Mouse (Mus musculus): Measurements from ENCODE around the gene Lef1. TPM values are rescaled to one million over a fixed set of nuclear protein-coding genes. Genes with fewer than 3 reads are reported as not detected.

Lef1 gene
- polyA plus RNA-seq, 1 experiment from 2014 or later, result 60.8 TPM

DNA sequence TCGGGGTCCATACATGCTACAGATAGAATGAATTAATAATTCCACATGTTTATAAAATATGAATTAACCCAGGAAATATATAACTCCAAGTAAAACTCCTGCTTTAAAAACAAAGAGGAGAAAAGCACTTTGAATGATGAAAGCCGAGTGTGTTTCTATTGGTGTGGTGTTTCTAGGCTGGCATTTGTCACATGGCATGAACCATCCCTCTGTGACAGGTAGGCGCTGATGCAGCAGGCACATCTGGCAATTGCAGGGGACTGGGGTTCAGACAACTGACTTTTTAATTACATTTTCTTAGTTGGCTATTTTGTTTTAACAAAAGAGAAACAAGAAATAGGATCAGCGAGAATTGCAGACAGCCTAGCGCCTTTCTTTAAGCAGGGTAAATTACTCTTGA is 31.6 kb upstream of the Lef1 start:
- 51% methylated on average over 5 of the region's 5 CpGs for WGBS
- Histone ChIP-seq H3K27ac (replicated peaks; ENCODE audit: low read depth, low read length) (no peak overlapping the region), H3K36me3 (ENCODE audit: control insufficient read depth, insufficient read depth, low read length) (no peaks in the 10 kb centered on the region), H3K4me3 (ENCODE audit: low read depth, low read length) (no peak overlapping the region), H3K27me3 (ENCODE audit: control insufficient read depth, insufficient read depth, low read length) (no peaks in the 10 kb centered on the region), H3K9me3 (ENCODE audit: control insufficient read depth, low read length) (no peaks in the 10 kb centered on the region), H3K4me1 (ENCODE audit: control insufficient read depth, insufficient read depth, low read length) (0 out of 2 replicates have a peak, but pooled peaks cover 2% of the 10 kb centered on the region), H3K9ac (ENCODE audit: low read length) (no peak overlapping the region), H3K4me2 (ENCODE audit: low read depth, severe bottlenecking) (no peak overlapping the region)
- ATAC-seq (ENCODE audit: insufficient number of reproducible peaks, low FRiP score, low TSS enrichment, low read depth), result no peak
- DNase-seq (ENCODE audit: low spot score), result no peak

DNA sequence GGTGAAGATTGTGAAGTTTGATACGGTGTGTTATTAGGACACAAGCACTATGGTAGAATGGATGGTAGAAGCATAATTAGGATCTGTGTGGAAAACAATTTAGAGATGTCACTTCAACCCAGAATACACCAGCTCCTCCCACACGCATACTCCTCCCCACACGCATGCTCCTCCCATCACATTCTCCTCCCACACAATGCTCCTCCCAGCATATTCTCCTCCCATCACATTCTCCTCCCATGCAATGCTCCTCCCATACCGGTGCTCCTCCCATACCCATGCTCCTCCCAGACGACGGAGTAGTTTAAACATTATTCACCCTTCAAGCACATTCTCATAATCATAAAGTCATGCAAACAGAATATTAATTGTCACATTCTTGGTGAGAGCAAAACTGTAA is 26.5 kb upstream of the Lef1 start:
- H3K4me2 ChIP-seq (ENCODE audit: low read depth, severe bottlenecking), result no peak overlapping the region
- no peak for DNase-seq (ENCODE audit: low spot score)
- no peak overlapping the region for H3K4me3 ChIP-seq (ENCODE audit: low read depth, low read length)
- WGBS, result 64% methylated on average over 6 of the region's 6 CpGs
- no peak overlapping the region for H3K9ac ChIP-seq (ENCODE audit: low read length)
- ATAC-seq (ENCODE audit: insufficient number of reproducible peaks, low FRiP score, low TSS enrichment, low read depth), result no peak
- H3K27me3 ChIP-seq (ENCODE audit: control insufficient read depth, insufficient read depth, low read length), result no peaks in the 10 kb centered on the region
- no peaks in the 10 kb centered on the region for H3K9me3 ChIP-seq (ENCODE audit: control insufficient read depth, low read length)
- no peaks in the 10 kb centered on the region for H3K36me3 ChIP-seq (ENCODE audit: control insufficient read depth, insufficient read depth, low read length)
- 0 out of 2 replicates have a peak, but pooled peaks cover 2% of the 10 kb centered on the region for H3K4me1 ChIP-seq (ENCODE audit: control insufficient read depth, insufficient read depth, low read length)
- no peak overlapping the region for H3K27ac ChIP-seq (replicated peaks; ENCODE audit: low read depth, low read length)

DNA sequence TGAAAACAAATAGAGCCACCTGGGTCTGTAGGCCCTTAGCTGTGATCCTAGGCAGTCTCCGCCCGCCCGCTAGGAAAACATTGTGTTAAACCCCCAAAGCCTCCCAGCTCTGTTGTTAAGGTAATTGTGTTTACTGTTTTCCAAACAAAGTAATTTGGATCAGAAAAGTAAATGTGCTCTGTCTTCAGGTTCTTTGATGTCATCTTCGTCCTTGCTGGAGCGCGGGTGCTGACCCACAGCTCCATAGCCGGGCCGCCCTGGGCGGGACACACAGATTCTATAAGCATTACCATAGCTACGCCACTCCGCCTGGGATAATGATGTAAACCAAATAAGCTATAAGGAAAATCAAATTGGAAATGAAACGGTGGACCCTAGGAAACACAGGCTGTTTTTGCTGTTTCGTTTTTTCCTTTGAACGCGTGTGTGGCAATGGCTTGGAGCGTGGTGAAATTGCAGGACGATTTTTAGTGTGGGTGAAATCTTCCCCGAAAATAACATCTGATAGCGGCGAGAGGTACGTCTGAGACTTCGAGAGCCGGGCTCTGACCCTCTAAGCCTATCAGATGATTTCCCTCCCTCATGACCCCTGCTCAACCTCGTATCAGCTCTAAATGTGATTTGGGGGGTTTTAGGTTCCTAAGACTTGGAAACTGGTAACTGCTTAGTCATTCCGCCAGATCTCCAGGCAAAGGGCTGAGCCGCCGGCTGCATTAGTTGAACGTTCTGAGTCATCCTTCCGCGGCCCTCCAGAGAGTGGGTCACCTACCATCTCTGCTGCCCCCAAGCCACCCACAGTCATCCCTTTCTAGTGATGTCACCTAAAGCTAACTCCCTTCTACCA is 25.3 kb upstream of the Lef1 start:
- peak overlapping the region; percentile 39 for H3K4me2 ChIP-seq (ENCODE audit: low read depth, severe bottlenecking)
- H3K4me3 ChIP-seq (ENCODE audit: low read depth, low read length), result peak overlapping the region; percentile 21; the same call in 1 of the 2 replicates
- DNase-seq (ENCODE audit: low spot score) (peak; percentile 59), ATAC-seq (ENCODE audit: insufficient number of reproducible peaks, low FRiP score, low TSS enrichment, low read depth) (no peak)
- no peaks in the 10 kb centered on the region for H3K27me3 ChIP-seq (ENCODE audit: control insufficient read depth, insufficient read depth, low read length)
- H3K9me3 ChIP-seq (ENCODE audit: control insufficient read depth, low read length), result no peaks in the 10 kb centered on the region
- H3K36me3 ChIP-seq (ENCODE audit: control insufficient read depth, insufficient read depth, low read length), result no peaks in the 10 kb centered on the region
- WGBS, result 3% methylated on average over 30 of the region's 30 CpGs
- no peaks in the 10 kb centered on the region for H3K4me1 ChIP-seq (ENCODE audit: control insufficient read depth, insufficient read depth, low read length)
- no peak overlapping the region for H3K9ac ChIP-seq (ENCODE audit: low read length)
- H3K27ac ChIP-seq (replicated peaks; ENCODE audit: low read depth, low read length), result no peak overlapping the region

DNA sequence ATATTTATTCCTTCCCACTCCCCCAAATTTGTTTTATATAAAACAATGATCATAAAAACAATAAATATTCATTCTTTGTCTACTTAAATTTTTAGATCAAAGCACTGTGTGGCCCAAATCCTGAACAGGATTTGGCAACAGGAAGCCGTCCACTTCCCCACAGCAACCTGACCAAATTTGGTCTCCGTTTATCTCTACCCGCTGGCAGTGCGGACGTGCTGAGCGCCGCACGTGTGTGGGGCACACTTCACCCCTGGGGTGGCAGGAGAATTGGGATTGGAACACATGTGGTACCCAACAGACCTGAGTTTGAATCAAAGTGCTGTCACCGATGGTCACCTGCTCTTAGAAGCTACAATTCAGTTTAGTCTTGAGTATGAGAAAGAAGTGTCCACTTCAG is 24.3 kb upstream of the Lef1 start:
- DNase-seq (ENCODE audit: low spot score) (no peak), ATAC-seq (ENCODE audit: insufficient number of reproducible peaks, low FRiP score, low TSS enrichment, low read depth) (no peak)
- 67% methylated on average over 9 of the region's 9 CpGs for WGBS
- H3K27ac ChIP-seq (replicated peaks; ENCODE audit: low read depth, low read length), result no peak overlapping the region
- no peak overlapping the region for H3K4me2 ChIP-seq (ENCODE audit: low read depth, severe bottlenecking)
- H3K27me3 ChIP-seq (ENCODE audit: control insufficient read depth, insufficient read depth, low read length), result no peaks in the 10 kb centered on the region
- H3K36me3 ChIP-seq (ENCODE audit: control insufficient read depth, insufficient read depth, low read length), result no peaks in the 10 kb centered on the region
- no peak overlapping the region for H3K9ac ChIP-seq (ENCODE audit: low read length)
- no peak overlapping the region for H3K4me3 ChIP-seq (ENCODE audit: low read depth, low read length)
- H3K9me3 ChIP-seq (ENCODE audit: control insufficient read depth, low read length), result no peaks in the 10 kb centered on the region
- no peaks in the 10 kb centered on the region for H3K4me1 ChIP-seq (ENCODE audit: control insufficient read depth, insufficient read depth, low read length)

DNA sequence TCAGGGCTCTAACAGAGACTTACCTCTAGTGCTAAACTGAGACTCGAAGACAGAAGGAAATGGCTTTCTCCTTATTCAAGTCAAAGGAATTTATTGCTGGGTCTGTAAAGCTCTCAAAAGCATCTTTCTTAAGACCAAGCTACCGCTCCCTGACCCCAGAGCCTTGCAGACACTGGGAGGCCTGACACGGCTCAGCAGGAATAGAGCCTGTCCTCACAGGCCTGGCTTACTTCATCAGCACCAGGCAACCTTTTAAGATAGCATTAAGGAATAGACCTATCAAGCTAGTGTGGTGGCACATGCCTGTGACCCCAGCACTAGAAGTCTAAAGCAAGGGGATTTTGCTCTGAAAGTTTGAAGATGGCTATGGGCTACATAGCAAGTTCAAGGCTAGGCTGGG is 20.6 kb upstream of the Lef1 start:
- H3K27ac ChIP-seq (replicated peaks; ENCODE audit: low read depth, low read length), result no peak overlapping the region
- no peak for ATAC-seq (ENCODE audit: insufficient number of reproducible peaks, low FRiP score, low TSS enrichment, low read depth)
- H3K4me1 ChIP-seq (ENCODE audit: control insufficient read depth, insufficient read depth, low read length), result 0 out of 2 replicates have a peak, but pooled peaks cover 3% of the 10 kb centered on the region
- no peak for DNase-seq (ENCODE audit: low spot score)
- 16% methylated on average over 3 of the region's 3 CpGs for WGBS
- H3K36me3 ChIP-seq (ENCODE audit: control insufficient read depth, insufficient read depth, low read length), result no peaks in the 10 kb centered on the region
- H3K4me3 ChIP-seq (ENCODE audit: low read depth, low read length), result no peak overlapping the region
- H3K9me3 ChIP-seq (ENCODE audit: control insufficient read depth, low read length), result no peaks in the 10 kb centered on the region
- H3K4me2 ChIP-seq (ENCODE audit: low read depth, severe bottlenecking), result no peak overlapping the region
- H3K27me3 ChIP-seq (ENCODE audit: control insufficient read depth, insufficient read depth, low read length), result no peaks in the 10 kb centered on the region
- H3K9ac ChIP-seq (ENCODE audit: low read length), result no peak overlapping the region

DNA sequence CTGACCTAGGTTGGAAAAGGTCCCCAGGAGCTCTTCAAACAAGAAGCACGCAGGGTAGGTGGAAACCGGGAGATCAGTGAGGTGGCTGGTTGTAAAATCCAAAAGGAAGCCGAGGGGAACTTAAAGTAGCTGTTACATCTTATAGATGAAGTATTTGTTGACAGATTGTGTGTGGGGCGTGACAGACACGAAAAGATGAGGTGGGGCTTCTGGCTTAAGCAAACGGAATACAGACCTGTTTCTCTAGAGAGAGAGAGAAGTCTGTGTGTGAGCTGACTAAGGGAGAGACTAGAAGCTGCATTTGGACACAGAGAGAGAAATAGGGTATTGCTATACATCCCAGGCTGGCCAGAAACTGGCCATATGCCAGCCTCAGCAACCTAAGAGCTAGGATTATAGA is 18.2 kb upstream of the Lef1 start:
- DNase-seq (ENCODE audit: low spot score), result no peak

DNA sequence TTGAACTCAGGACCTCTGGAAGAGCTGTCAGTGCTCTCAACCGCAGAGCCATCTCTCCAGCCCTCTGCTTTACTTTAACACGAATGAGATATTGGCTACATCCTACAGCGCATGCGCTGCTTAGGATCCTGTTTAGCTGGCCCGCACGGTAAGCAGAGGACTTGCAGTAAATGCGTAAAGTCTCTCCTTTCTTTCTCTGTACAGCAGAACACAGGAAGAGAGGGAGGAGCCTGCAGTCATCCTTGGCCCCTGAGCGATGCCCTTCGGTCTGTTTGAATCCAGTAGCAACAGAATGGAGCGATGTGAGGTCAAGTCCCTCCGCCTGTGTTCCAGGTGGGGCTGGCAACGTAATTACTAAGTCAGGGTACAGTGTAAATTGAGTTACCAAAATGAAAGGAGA is 16.5 kb upstream of the Lef1 start:
- no peaks in the 10 kb centered on the region for H3K27me3 ChIP-seq (ENCODE audit: control insufficient read depth, insufficient read depth, low read length)
- WGBS, result 48% methylated on average over 12 of the region's 12 CpGs
- H3K4me3 ChIP-seq (ENCODE audit: low read depth, low read length), result no peak overlapping the region
- H3K4me1 ChIP-seq (ENCODE audit: control insufficient read depth, insufficient read depth, low read length), result 0 out of 2 replicates have a peak, but pooled peaks cover 3% of the 10 kb centered on the region
- no peaks in the 10 kb centered on the region for H3K9me3 ChIP-seq (ENCODE audit: control insufficient read depth, low read length)
- H3K27ac ChIP-seq (replicated peaks; ENCODE audit: low read depth, low read length), result no peak overlapping the region
- no peak for DNase-seq (ENCODE audit: low spot score)
- no peak for ATAC-seq (ENCODE audit: insufficient number of reproducible peaks, low FRiP score, low TSS enrichment, low read depth)
- no peaks in the 10 kb centered on the region for H3K36me3 ChIP-seq (ENCODE audit: control insufficient read depth, insufficient read depth, low read length)
- no peak overlapping the region for H3K4me2 ChIP-seq (ENCODE audit: low read depth, severe bottlenecking)
- H3K9ac ChIP-seq (ENCODE audit: low read length), result no peak overlapping the region

More for the DNA sequence above, 18.2 kb upstream of the Lef1 start:
- 20% methylated on average over 6 of the region's 6 CpGs for WGBS
- no peak overlapping the region for H3K4me2 ChIP-seq (ENCODE audit: low read depth, severe bottlenecking)
- H3K27ac ChIP-seq (replicated peaks; ENCODE audit: low read depth, low read length), result no peak overlapping the region
- H3K4me1 ChIP-seq (ENCODE audit: control insufficient read depth, insufficient read depth, low read length), result 0 out of 2 replicates have a peak, but pooled peaks cover 3% of the 10 kb centered on the region
- no peak overlapping the region for H3K4me3 ChIP-seq (ENCODE audit: low read depth, low read length)
- no peak for ATAC-seq (ENCODE audit: insufficient number of reproducible peaks, low FRiP score, low TSS enrichment, low read depth)
- no peaks in the 10 kb centered on the region for H3K36me3 ChIP-seq (ENCODE audit: control insufficient read depth, insufficient read depth, low read length)
- H3K9me3 ChIP-seq (ENCODE audit: control insufficient read depth, low read length), result no peaks in the 10 kb centered on the region
- no peak overlapping the region for H3K9ac ChIP-seq (ENCODE audit: low read length)
- H3K27me3 ChIP-seq (ENCODE audit: control insufficient read depth, insufficient read depth, low read length), result no peaks in the 10 kb centered on the region

DNA sequence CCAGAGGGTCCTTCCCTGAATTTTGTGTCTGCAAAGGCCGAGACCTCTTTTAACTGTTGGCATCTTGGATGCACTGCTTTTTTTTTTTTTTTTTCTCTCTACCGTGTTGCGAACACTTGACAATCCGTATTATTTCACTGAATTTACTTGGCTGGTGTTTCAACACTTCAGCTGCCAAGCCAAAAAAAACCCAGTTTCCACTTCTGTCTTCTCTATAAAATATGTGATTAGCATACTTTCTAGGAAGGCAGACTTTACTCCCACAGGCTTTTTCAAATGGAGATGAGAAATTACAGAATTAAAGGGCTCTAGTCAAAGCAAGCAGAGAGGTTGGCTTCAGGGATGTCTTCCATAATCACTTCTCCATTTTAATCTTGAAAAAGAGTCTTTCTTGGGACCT is 14.2 kb upstream of the Lef1 start:
- no peaks in the 10 kb centered on the region for H3K9me3 ChIP-seq (ENCODE audit: control insufficient read depth, low read length)
- H3K36me3 ChIP-seq (ENCODE audit: control insufficient read depth, insufficient read depth, low read length), result no peaks in the 10 kb centered on the region
- no peak overlapping the region for H3K4me3 ChIP-seq (ENCODE audit: low read depth, low read length)
- no peak overlapping the region for H3K4me2 ChIP-seq (ENCODE audit: low read depth, severe bottlenecking)
- H3K27me3 ChIP-seq (ENCODE audit: control insufficient read depth, insufficient read depth, low read length), result no peaks in the 10 kb centered on the region
- H3K4me1 ChIP-seq (ENCODE audit: control insufficient read depth, insufficient read depth, low read length), result 0 out of 2 replicates have a peak, but pooled peaks cover 3% of the 10 kb centered on the region
- ATAC-seq (ENCODE audit: insufficient number of reproducible peaks, low FRiP score, low TSS enrichment, low read depth) (no peak), DNase-seq (ENCODE audit: low spot score) (no peak)
- H3K27ac ChIP-seq (replicated peaks; ENCODE audit: low read depth, low read length), result no peak overlapping the region
- no peak overlapping the region for H3K9ac ChIP-seq (ENCODE audit: low read length)
- WGBS, result 99% methylated on average over 4 of the region's 4 CpGs
